In genomic region chr5:146920314-146921161, GRCm38 (mm10) we compare ENCODE assay signal across 10 mouse cellular contexts. TPM values are rescaled to one million over a fixed set of nuclear protein-coding genes. Genes with fewer than 3 reads are reported as not detected.
DNase-seq lines count a peak whose midpoint lies in the region; ATAC-seq and TF ChIP-seq lines count a peak whose summit lies in the region.
"Had no signal": no experiment of that assay in that cellular context is flagged by ENCODE, and none has a peak within 500 bp of the region (broad histone marks: within the 10 kb centered on the region; RNA-seq: fewer than 3 reads in every experiment).

No protein-coding gene starts in this region.

- H3K4me3 ChIP-seq in kidney, embryonic 15.5 days (replicated peaks), result peak overlapping the region; percentile 33
- peak overlapping the region; percentile 27 for H3K4me3 ChIP-seq in embryonic facial prominence, embryonic 15.5 days (replicated peaks)
- H3K4me3 ChIP-seq in limb, embryonic 11.5 days (ENCODE audit: low read depth, low read length), result peak overlapping the region; percentile 19
- H3K4me3 ChIP-seq in neural tube, embryonic 12.5 days, result peak overlapping the region; percentile 23
- no peak overlapping the region for H3K4me3 ChIP-seq in thymus, adult 2 months (ENCODE audit: control insufficient read depth, insufficient read depth, low read length)

- no peak overlapping the region for H3K27ac ChIP-seq in kidney, embryonic 15.5 days
- no peak overlapping the region for H3K27ac ChIP-seq in embryonic facial prominence, embryonic 15.5 days (replicated peaks)
- H3K27ac ChIP-seq in limb, embryonic 11.5 days (replicated peaks; ENCODE audit: low read depth, low read length), result no peak overlapping the region; the same call in 1 of the 2 replicates
- no peak overlapping the region for H3K27ac ChIP-seq in neural tube, embryonic 12.5 days
- H3K27ac ChIP-seq in thymus, adult 2 months (ENCODE audit: control insufficient read depth, insufficient read depth, low read length), result no peak overlapping the region
- H3K27ac ChIP-seq: macrophage had no signal

- peaks cover 17% of the 10 kb centered on the region for H3K4me1 ChIP-seq in kidney, embryonic 15.5 days
- peaks cover 10% of the 10 kb centered on the region for H3K4me1 ChIP-seq in embryonic facial prominence, embryonic 15.5 days
- H3K4me1 ChIP-seq in limb, embryonic 11.5 days (ENCODE audit: control insufficient read depth, insufficient read depth, low read length), result peaks cover 16% of the 10 kb centered on the region
- peaks cover 16% of the 10 kb centered on the region for H3K4me1 ChIP-seq in neural tube, embryonic 12.5 days
- H3K4me1 ChIP-seq in thymus, adult 2 months (replicated peaks; ENCODE audit: control insufficient read depth, insufficient read depth, low read length), result no peaks in the 10 kb centered on the region

- no peak for TF ChIP-seq CTCF in thymus, adult 2 months (IDR thresholded peaks at IDR 0.05; ENCODE audit: borderline replicate concordance, control insufficient read depth, extremely low read depth, insufficient read depth, low read length, poor library complexity)

- no peak for DNase-seq in kidney, postnatal 4 days
- peak; percentile 77 for DNase-seq in limb, embryonic 11.5 days (ENCODE audit: low spot score)
- DNase-seq in spleen, adult 18-20 months, result no peak
- no peak for DNase-seq in thymus, adult 2 months
- DNase-seq: cerebellum, adult 9-10 months had no signal

- TF ChIP-seq POLR2A in thymus, adult 2 months (IDR thresholded peaks at IDR 0.05; ENCODE audit: control insufficient read depth, extremely low read depth, insufficient read depth, low read length, poor library complexity), result no peak

- peak overlapping the region; percentile 66 for H3K4me2 ChIP-seq in kidney, embryonic 15.5 days
- peak overlapping the region; percentile 53 for H3K4me2 ChIP-seq in embryonic facial prominence, embryonic 15.5 days (replicated peaks)
- H3K4me2 ChIP-seq in limb, embryonic 11.5 days (ENCODE audit: low read depth, severe bottlenecking), result peak overlapping the region; percentile 54
- peak overlapping the region; percentile 67 for H3K4me2 ChIP-seq in neural tube, embryonic 12.5 days (replicated peaks)

- H3K27me3 ChIP-seq in kidney, embryonic 15.5 days, result peaks cover 13% of the 10 kb centered on the region; the same call in 1 of the 2 replicates
- H3K27me3 ChIP-seq in embryonic facial prominence, embryonic 15.5 days, result peaks cover 5% of the 10 kb centered on the region; the same call in 1 of the 2 replicates
- no peaks in the 10 kb centered on the region for H3K27me3 ChIP-seq in limb, embryonic 11.5 days (ENCODE audit: control insufficient read depth, insufficient read depth, low read length)
- no peaks in the 10 kb centered on the region for H3K27me3 ChIP-seq in neural tube, embryonic 12.5 days (replicated peaks)
- H3K27me3 ChIP-seq in thymus, adult 2 months (ENCODE audit: control insufficient read depth, insufficient read depth, low read length), result peaks cover 3% of the 10 kb centered on the region; the same call in 1 of the 2 replicates

- ATAC-seq in kidney, embryonic 15.5 days (replicated peaks; ENCODE audit: low FRiP score), result peak; percentile 46; the same call in 1 of the 2 replicates
- no peak; the same call in 1 of the 2 replicates for ATAC-seq in embryonic facial prominence, embryonic 15.5 days (ENCODE audit: insufficient number of reproducible peaks, low FRiP score, low TSS enrichment, low read depth)
- peak; percentile 22 for ATAC-seq in limb, embryonic 11.5 days (ENCODE audit: insufficient number of reproducible peaks, low FRiP score, low TSS enrichment, low read depth)
- peak; percentile 58 for ATAC-seq in neural tube, embryonic 12.5 days (ENCODE audit: low FRiP score, low read depth)
- ATAC-seq in monocyte, adult 5-6 weeks (replicated peaks; ENCODE audit: insufficient number of reproducible peaks, low FRiP score, low TSS enrichment, poor library complexity, severe bottlenecking), result no peak

- H3K9ac ChIP-seq in kidney, embryonic 15.5 days, result no peak overlapping the region
- no peak overlapping the region for H3K9ac ChIP-seq in embryonic facial prominence, embryonic 15.5 days
- no peak overlapping the region for H3K9ac ChIP-seq in limb, embryonic 11.5 days (ENCODE audit: low read length)
- H3K9ac ChIP-seq in neural tube, embryonic 12.5 days, result peak overlapping the region; percentile 40

- no peaks in the 10 kb centered on the region for H3K36me3 ChIP-seq in kidney, embryonic 15.5 days
- H3K36me3 ChIP-seq in embryonic facial prominence, embryonic 15.5 days, result no peaks in the 10 kb centered on the region
- no peaks in the 10 kb centered on the region for H3K36me3 ChIP-seq in limb, embryonic 11.5 days (ENCODE audit: control insufficient read depth, insufficient read depth, low read length)
- no peaks in the 10 kb centered on the region for H3K36me3 ChIP-seq in neural tube, embryonic 12.5 days
- no peaks in the 10 kb centered on the region for H3K36me3 ChIP-seq in thymus, adult 2 months (ENCODE audit: control insufficient read depth, insufficient read depth, low read length)

- no peaks in the 10 kb centered on the region for H3K9me3 ChIP-seq in kidney, embryonic 15.5 days (replicated peaks)
- no peaks in the 10 kb centered on the region for H3K9me3 ChIP-seq in embryonic facial prominence, embryonic 15.5 days (replicated peaks)
- H3K9me3 ChIP-seq in limb, embryonic 11.5 days (ENCODE audit: control insufficient read depth, low read length), result no peaks in the 10 kb centered on the region
- no peaks in the 10 kb centered on the region for H3K9me3 ChIP-seq in neural tube, embryonic 12.5 days

- 3% methylated on average over 23 of the region's 27 CpGs for WGBS in kidney, embryonic 15.5 days
- WGBS in embryonic facial prominence, embryonic 15.5 days, result 2% methylated on average over 26 of the region's 27 CpGs
- WGBS in limb, embryonic 11.5 days, result 2% methylated on average over 26 of the region's 27 CpGs
- WGBS in neural tube, embryonic 12.5 days, result 1% methylated on average over 25 of the region's 27 CpGs
- 20% methylated on average over 27 of the region's 27 CpGs for WGBS in thymus, adult 2 months

RNA-seq across cellular contexts. Expression of gene Gtf3a, which starts 27.9 kb away (rescaled TPM):
- 120 and 125 TPM in 2 replicates for polyA plus RNA-seq in kidney, embryonic 15.5 days (2015; fragmentation: Nextera tagmentation; extraction: Ambion mirVana)
- polyA plus RNA-seq in embryonic facial prominence, embryonic 15.5 days (2015; fragmentation: Nextera tagmentation; extraction: Ambion mirVana), result 96.9 and 105 TPM in 2 replicates
- polyA plus RNA-seq in limb, embryonic 11.5 days (2014; fragmentation: Nextera tagmentation; extraction: Ambion mirVana), result 121 and 122 TPM in 2 replicates
- 92.8 and 98.4 TPM in 2 replicates for polyA plus RNA-seq in neural tube, embryonic 12.5 days (2016; fragmentation: Nextera tagmentation; extraction: Ambion mirVana)
- total RNA-seq in monocyte, adult 5-6 weeks (2017), result 86.3 to 99.1 TPM (median 88.2 TPM) in 3 replicates
- polyA plus RNA-seq in thymus, adult 2 months (2012; rRNA removed), result 85.9 and 108 TPM in 2 replicates

RNA-seq across cellular contexts. Expression of gene Mtif3, which starts 43.1 kb away (rescaled TPM):
- 24.8 and 25.0 TPM in 2 replicates for polyA plus RNA-seq in kidney, embryonic 15.5 days (2015; fragmentation: Nextera tagmentation; extraction: Ambion mirVana)
- 23.0 and 24.0 TPM in 2 replicates for polyA plus RNA-seq in embryonic facial prominence, embryonic 15.5 days (2015; fragmentation: Nextera tagmentation; extraction: Ambion mirVana)
- polyA plus RNA-seq in limb, embryonic 11.5 days (2014; fragmentation: Nextera tagmentation; extraction: Ambion mirVana), result 23.4 and 25.8 TPM in 2 replicates
- 26.8 and 28.9 TPM in 2 replicates for polyA plus RNA-seq in neural tube, embryonic 12.5 days (2016; fragmentation: Nextera tagmentation; extraction: Ambion mirVana)
- 8.6 to 31.9 TPM (median 11.4 TPM) in 3 replicates for total RNA-seq in monocyte, adult 5-6 weeks (2017)
- 10.7 and 13.0 TPM in 2 replicates for polyA plus RNA-seq in thymus, adult 2 months (2012; rRNA removed)

Comparison
In these comparisons a context has a peak if more than half of its experiments do, and no peak if none do; other contexts are left out.
1. ATAC-seq: peak in kidney, embryonic 15.5 days (single experiment), limb, embryonic 11.5 days (single experiment) and neural tube, embryonic 12.5 days (single experiment); none in embryonic facial prominence, embryonic 15.5 days (single experiment) and monocyte, adult 5-6 weeks (single experiment).
2. Peak in every context shown above with its lines, with median percentiles within 50 percentile points of each other: H3K4me2 ChIP-seq.